Mouse (Mus musculus) cerebellum, adult 9-10 months (tissue): ENCODE measurements around the gene Unc93b1.
A peak's percentile ranks its signal among the peaks of the same experiment; 100 is the strongest.

Source experiments
- DNase-seq: peaks from one replicate; pipeline ENCODE4 v3.0.0; 2022

The Unc93b1 gene

GRCm38 (mm10) chr19:3914535-3914934, 20.5 kb upstream of the Unc93b1 start:
- no peak for DNase-seq

- DNase-seq = no peak
These were observed 18.3 kb upstream of the Unc93b1 start for GRCm38 (mm10) chr19:3916727-3917126.

- no peak for DNase-seq
These were observed 15.1 kb upstream of the Unc93b1 start for GRCm38 (mm10) chr19:3919928-3920327.

GRCm38 (mm10) chr19:3922661-3923371, 12.2 kb upstream of the Unc93b1 start:
- DNase-seq = no peak

GRCm38 (mm10) chr19:3923586-3923985, 11.4 kb upstream of the Unc93b1 start:
- no peak for DNase-seq

- no peak for DNase-seq
These were observed 10.8 kb upstream of the Unc93b1 start for GRCm38 (mm10) chr19:3924190-3924589.

GRCm38 (mm10) chr19:3924868-3925267, 10.1 kb upstream of the Unc93b1 start:
- no peak for DNase-seq

- no peak for DNase-seq
These were observed 9.1 kb upstream of the Unc93b1 start for GRCm38 (mm10) chr19:3925859-3926258.

GRCm38 (mm10) chr19:3926279-3926678, 8.7 kb upstream of the Unc93b1 start:
- peak; percentile 57 for DNase-seq

- no peak for DNase-seq
These were observed 8.3 kb upstream of the Unc93b1 start for GRCm38 (mm10) chr19:3926685-3927084.

GRCm38 (mm10) chr19:3927989-3928388, 7.0 kb upstream of the Unc93b1 start:
- no peak for DNase-seq

- no peak for DNase-seq
These were observed 6.2 kb upstream of the Unc93b1 start for GRCm38 (mm10) chr19:3928779-3929178.

- peak; percentile 93 for DNase-seq
These were observed 5.6 kb upstream of the Unc93b1 start, which contains the start of gene Aldh3b1 for GRCm38 (mm10) chr19:3929211-3929941. Aldh3b1 (minus strand) TSS chr19:3929808.

- DNase-seq = no peak
These were observed 4.5 kb upstream of the Unc93b1 start for GRCm38 (mm10) chr19:3930262-3931057.

- DNase-seq = no peak
These were observed 3.3 kb upstream of the Unc93b1 start for GRCm38 (mm10) chr19:3931716-3932115.

GRCm38 (mm10) chr19:3935896-3936850, 1.2 kb downstream of the Unc93b1 start:
- DNase-seq = peak; percentile 52

- no peak for DNase-seq
These were observed 7.3 kb downstream of the Unc93b1 start for GRCm38 (mm10) chr19:3942315-3942714.

GRCm38 (mm10) chr19:3942986-3943735, 8.2 kb downstream of the Unc93b1 start:
- no peak for DNase-seq

GRCm38 (mm10) chr19:3945872-3946564, 11.0 kb downstream of the Unc93b1 start:
- DNase-seq = no peak

GRCm38 (mm10) chr19:3946715-3947114, 11.7 kb downstream of the Unc93b1 start:
- DNase-seq = peak; percentile 65

GRCm38 (mm10) chr19:3947813-3948212, 12.8 kb downstream of the Unc93b1 start:
- DNase-seq = no peak
